Mouse (Mus musculus) forebrain, embryonic 13.5 days (tissue): ENCODE data around the gene Ubxn7. TPM values are rescaled to one million over a fixed set of nuclear protein-coding genes. Genes with fewer than 3 reads are reported as not detected.

Source experiments
- ATAC-seq: fragments of 200-750 bp; cut with Nextera tagmentation; 2 replicates; pipeline ENCODE4 v1.8.0; 2017
- H3K27ac ChIP-seq: fragments of 300-500 bp; sonication (generic); 2 replicates; pipeline ENCODE4 v1.5.1; 2015; ENCODE audit warnings: inconsistent platforms, mild to moderate bottlenecking, moderate library complexity
- H3K27me3 ChIP-seq: fragments of 300-500 bp; sonication (generic); 2 replicates; pipeline ENCODE4 v1.6.1; 2015; ENCODE audit warnings: mild to moderate bottlenecking, inconsistent platforms
- H3K36me3 ChIP-seq: fragments of 300-500 bp; sonication (generic); 2 replicates; pipeline ENCODE4 v1.6.1; 2015; ENCODE audit warnings: mild to moderate bottlenecking, inconsistent platforms; ENCODE audit not compliant: poor library complexity, severe bottlenecking
- H3K4me1 ChIP-seq: fragments of 300-500 bp; sonication (generic); 2 replicates; pipeline ENCODE4 v1.6.1; 2015; ENCODE audit warnings: inconsistent platforms
- H3K4me2 ChIP-seq: fragments of 300-500 bp; sonication (generic); 2 replicates; pipeline ENCODE4 v1.6.1; 2015; ENCODE audit warnings: inconsistent platforms, mild to moderate bottlenecking, moderate library complexity
- H3K4me3 ChIP-seq: fragments of 300-500 bp; sonication (generic); 2 replicates; pipeline ENCODE4 v1.5.1; 2015; ENCODE audit warnings: mild to moderate bottlenecking, inconsistent platforms
- H3K9ac ChIP-seq: fragments of 300-500 bp; sonication (generic); 2 replicates; pipeline ENCODE4 v1.6.1; 2015; ENCODE audit warnings: mild to moderate bottlenecking, inconsistent platforms
- H3K9me3 ChIP-seq: fragments of 300-500 bp; sonication (generic); replicated peaks from 2 replicates; pipeline ENCODE4 v1.6.1; 2016; ENCODE audit warnings: inconsistent platforms
- WGBS: fragments of 180-500 bp; shearing (Covaris S2); methylation state at CpG from one replicate; pipeline ENCODE4 v1.1.7; 2015; 5-methylcytosine and 5-hydroxymethylcytosine counted together
- polyA plus RNA-seq: library from polyadenylated mRNA; unstranded; fragments of >200 nt; fragmentation: Nextera tagmentation; extraction: Ambion mirVana; gene quantifications from 2 replicates; pipeline ENCODE4 v1.2.1, GENCODE M21; 2015

Gene Ubxn7
- polyA plus RNA-seq, 1 experiment from 2014 or later: 32.0 TPM

GRCm38 (mm10) chr16:32441432-32441831 lies 109.4 kb downstream of the Ubxn7 start:
- no peaks in the 10 kb centered on the region for H3K4me1 ChIP-seq
- H3K36me3 ChIP-seq: no peaks in the 10 kb centered on the region; the same call in 1 of the 2 replicates
- 95% methylated on average over 3 of the region's 3 CpGs for WGBS
- no peak overlapping the region for H3K4me2 ChIP-seq
- no peak for ATAC-seq
- no peaks in the 10 kb centered on the region for H3K27me3 ChIP-seq
- no peak overlapping the region for H3K4me3 ChIP-seq
- H3K9me3 ChIP-seq: no peaks in the 10 kb centered on the region
- no peak overlapping the region for H3K9ac ChIP-seq
- H3K27ac ChIP-seq: no peak overlapping the region

Other genes starting within 250 kb of the Ubxn7 start
- 148 and 158 TPM in 2 replicates for gene Pigx, start 232.5 kb upstream of the Ubxn7 start, polyA plus RNA-seq
- 39.5 and 44.3 TPM in 2 replicates for gene Cep19, start 232.5 kb upstream of the Ubxn7 start, polyA plus RNA-seq
- 6.7 and 7.2 TPM in 2 replicates for gene Nrros, start 166.7 kb upstream of the Ubxn7 start, polyA plus RNA-seq
- not detected in 2 replicates for gene Bex6, start 152.4 kb upstream of the Ubxn7 start, polyA plus RNA-seq
- gene Fbxo45, start 85.1 kb upstream of the Ubxn7 start, polyA plus RNA-seq: 8.8 and 8.9 TPM in 2 replicates
- 15.4 and 18.3 TPM in 2 replicates for gene Wdr53, start 85.0 kb upstream of the Ubxn7 start, polyA plus RNA-seq
- not detected in 2 replicates for gene Smco1, start 60.8 kb upstream of the Ubxn7 start, polyA plus RNA-seq
- gene Rnf168, start 54.8 kb upstream of the Ubxn7 start, polyA plus RNA-seq: 38.5 and 39.3 TPM in 2 replicates
- not detected in 2 replicates for gene Tm4sf19, start 68.2 kb downstream of the Ubxn7 start, polyA plus RNA-seq
- 34.5 and 37.5 TPM in 2 replicates for gene Tctex1d2, start 87.4 kb downstream of the Ubxn7 start, polyA plus RNA-seq
- gene Pcyt1a, start 98.7 kb downstream of the Ubxn7 start, polyA plus RNA-seq: 44.1 and 48.1 TPM in 2 replicates
- 0.25 and 0.49 TPM in 2 replicates for gene Slc51a, start 155.6 kb downstream of the Ubxn7 start, polyA plus RNA-seq
- gene Zdhhc19, start 164.0 kb downstream of the Ubxn7 start, polyA plus RNA-seq: not detected in 2 replicates